Mouse (Mus musculus) cerebellum, adult 2 months (tissue): ENCODE measurements around the gene Ccpg1os. TPM values are rescaled to one million over a fixed set of nuclear protein-coding genes. Genes with fewer than 3 reads are reported as not detected.

ENCODE experiments used
- DNase-seq, 2 experiments: peaks; one replicate each; pipeline ENCODE4 v3.0.0; 2021
- H3K27ac ChIP-seq: fragments of 200-500 bp; 2 replicates; pipeline ENCODE4 v1.5.1; 2012; ENCODE audit warnings: low read length, control low read depth, inconsistent platforms; ENCODE audit not compliant: insufficient read depth
- H3K27me3 ChIP-seq: fragments of 200-500 bp; 2 replicates; pipeline ENCODE4 v1.6.1; 2012; ENCODE audit warnings: inconsistent platforms, mild to moderate bottlenecking, low read length, moderate library complexity; ENCODE audit not compliant: control insufficient read depth, insufficient read depth
- H3K4me1 ChIP-seq: fragments of 200-500 bp; 2 replicates; pipeline ENCODE4 v1.6.1; 2011; ENCODE audit warnings: low read length; ENCODE audit not compliant: control insufficient read depth, insufficient read depth
- H3K4me3 ChIP-seq: fragments of 200-500 bp; replicated peaks from 2 replicates; pipeline ENCODE3; 2011; ENCODE audit warnings: mild to moderate bottlenecking, low read depth, low read length, control low read depth; ENCODE audit not compliant: insufficient read depth
- CTCF ChIP-seq: fragments of 200-500 bp; IDR thresholded peaks from 2 replicates; pipeline ENCODE4 v1.5.1; 2011; ENCODE audit warnings: low read depth, mild to moderate bottlenecking, control low read depth, low read length, moderate library complexity, borderline replicate concordance; ENCODE audit not compliant: insufficient read depth
- POLR2A ChIP-seq: fragments of 200-500 bp; IDR thresholded peaks from 2 replicates; pipeline ENCODE4 v1.6.1; 2011; ENCODE audit warnings: low read length, control low read depth, borderline replicate concordance; ENCODE audit not compliant: insufficient read depth
- WGBS: fragments of 180-500 bp; shearing (Covaris S2); methylation state at CpG from one replicate; pipeline ENCODE4 v1.1.7; 2018; 5-methylcytosine and 5-hydroxymethylcytosine counted together
- polyA plus RNA-seq: library from polyadenylated mRNA; depleted of rRNA; stranded (reverse); fragments of >200 nt; gene quantifications from 2 replicates; pipeline ENCODE4 v1.2.3, GENCODE M21; 2012; rRNA removed

The Ccpg1os gene
- polyA plus RNA-seq, 1 experiment, result 14.6 TPM

- Histone ChIP-seq H3K4me3 (no peak overlapping the region), H3K27me3 (no peaks in the 10 kb centered on the region), H3K27ac (no peak overlapping the region), H3K4me1 (no peaks in the 10 kb centered on the region)
- WGBS, result 93% methylated on average over 4 of the region's 4 CpGs
- no peak for TF ChIP-seq POLR2A
- no peak for TF ChIP-seq CTCF
- DNase-seq, result no peak
Observed at GRCm38 (mm10) chr9:72935309-72935708, 49.9 kb downstream of the Ccpg1os start.

- Histone ChIP-seq H3K4me1 (peaks cover 5% of the 10 kb centered on the region), H3K4me3 (no peak overlapping the region), H3K27me3 (no peaks in the 10 kb centered on the region), H3K27ac (no peak overlapping the region)
- DNase-seq, result no peak
- TF ChIP-seq CTCF (no peak), POLR2A (no peak)
- WGBS, result 66% methylated on average over 13 of the region's 13 CpGs
Observed at GRCm38 (mm10) chr9:72931166-72931790, 53.9 kb downstream of the Ccpg1os start.

Other genes with a start within 250 kb of the Ccpg1os start
- 0.46 and 0.57 TPM in 2 replicates for gene Prtg, start 178.5 kb downstream of the Ccpg1os start, polyA plus RNA-seq
- 9.8 and 10.0 TPM in 2 replicates for gene Pygo1, start 59.7 kb downstream of the Ccpg1os start, polyA plus RNA-seq
- gene Dyx1c1, start 26.6 kb downstream of the Ccpg1os start, polyA plus RNA-seq, result 1.7 and 2.1 TPM in 2 replicates
- 0.07 TPM in 1 of 2 replicates, not detected in the other for gene Gm44503, start 26.5 kb downstream of the Ccpg1os start, polyA plus RNA-seq
- 76.8 and 77.2 TPM in 2 replicates for gene Ccpg1, start within 50 bp of the Ccpg1os start, polyA plus RNA-seq
- 23.9 and 26.0 TPM in 2 replicates for gene Pigb, start 55.0 kb upstream of the Ccpg1os start, polyA plus RNA-seq
- gene Rab27a, start 59.5 kb upstream of the Ccpg1os start, polyA plus RNA-seq, result 12.7 and 13.5 TPM in 2 replicates
- gene Khdc3, start 116.5 kb upstream of the Ccpg1os start, polyA plus RNA-seq, result 0.44 and 0.51 TPM in 2 replicates
- gene Gm20509, start 117.1 kb upstream of the Ccpg1os start, polyA plus RNA-seq, result 0.17 TPM in 1 of 2 replicates, not detected in the other
- gene Rsl24d1, start 128.0 kb upstream of the Ccpg1os start, polyA plus RNA-seq, result 62.7 and 73.7 TPM in 2 replicates